Mouse (Mus musculus) CD8-positive naive resting alpha-beta T cell, adult 2 months (primary cell): ENCODE data around the gene Kcnj10.

Source experiments
- DNase-seq, 2 experiments: peaks; one replicate each; pipeline ENCODE4 v3.0.0; 2022; ENCODE audit warnings: low read depth in 2 of 2, low spot score in 2 of 2

Gene Kcnj10

GRCm38 (mm10) chr1:172329616-172330015 lies 11.4 kb upstream of the Kcnj10 start:
- no peak for DNase-seq

GRCm38 (mm10) chr1:172331422-172331947 lies 9.5 kb upstream of the Kcnj10 start:
- DNase-seq: no peak

GRCm38 (mm10) chr1:172332925-172333324 lies 8.1 kb upstream of the Kcnj10 start:
- DNase-seq: no peak

GRCm38 (mm10) chr1:172333512-172333911 lies 7.5 kb upstream of the Kcnj10 start:
- no peak for DNase-seq

- no peak for DNase-seq
Measured at GRCm38 (mm10) chr1:172335804-172336203, 5.2 kb upstream of the Kcnj10 start.

GRCm38 (mm10) chr1:172337411-172338185 lies 3.4 kb upstream of the Kcnj10 start:
- no peak for DNase-seq

GRCm38 (mm10) chr1:172341386-172341785 lies 376 bp downstream of the Kcnj10 start:
- DNase-seq: no peak

GRCm38 (mm10) chr1:172342729-172343128 lies 1.7 kb downstream of the Kcnj10 start:
- no peak for DNase-seq

GRCm38 (mm10) chr1:172343914-172344313 lies 2.9 kb downstream of the Kcnj10 start:
- no peak for DNase-seq

- DNase-seq: no peak
Measured at GRCm38 (mm10) chr1:172344820-172345219, 3.8 kb downstream of the Kcnj10 start.

GRCm38 (mm10) chr1:172346707-172347106 lies 5.7 kb downstream of the Kcnj10 start:
- DNase-seq: no peak

- DNase-seq: no peak
Measured at GRCm38 (mm10) chr1:172347382-172347781, 6.4 kb downstream of the Kcnj10 start.

- no peak for DNase-seq
Measured at GRCm38 (mm10) chr1:172349504-172349903, 8.5 kb downstream of the Kcnj10 start.

GRCm38 (mm10) chr1:172349916-172350812 lies 9.2 kb downstream of the Kcnj10 start:
- no peak for DNase-seq

- no peak for DNase-seq
Measured at GRCm38 (mm10) chr1:172352001-172352400, 11.0 kb downstream of the Kcnj10 start.

- no peak for DNase-seq
Measured at GRCm38 (mm10) chr1:172352453-172352852, 11.4 kb downstream of the Kcnj10 start.

GRCm38 (mm10) chr1:172355336-172355735 lies 14.3 kb downstream of the Kcnj10 start:
- no peak for DNase-seq

- DNase-seq: peak; percentile 47 to 55
Measured at GRCm38 (mm10) chr1:172357550-172357949, 16.5 kb downstream of the Kcnj10 start.

- DNase-seq: no peak
Measured at GRCm38 (mm10) chr1:172358341-172358740, 17.3 kb downstream of the Kcnj10 start.

GRCm38 (mm10) chr1:172364684-172365083 lies 23.7 kb downstream of the Kcnj10 start:
- DNase-seq: peak; percentile 18 to 39

GRCm38 (mm10) chr1:172368768-172369418 lies 27.9 kb downstream of the Kcnj10 start:
- DNase-seq: peak; percentile 67 to 77
